Mouse (Mus musculus) neural tube, embryonic 14.5 days (tissue): ENCODE measurements around the gene Poc1b. TPM values are rescaled to one million over a fixed set of nuclear protein-coding genes. Genes with fewer than 3 reads are reported as not detected.

Experiments
- ATAC-seq: fragments of 200-750 bp; cut with Nextera tagmentation; 2 replicates; pipeline ENCODE4 v1.8.0; 2017; ENCODE audit warnings: low read depth, mild to moderate bottlenecking, moderate TSS enrichment, moderate library complexity
- H3K27ac ChIP-seq: fragments of 300-500 bp; sonication (generic); 2 replicates; pipeline ENCODE4 v1.5.1; 2014; ENCODE audit warnings: low read depth, mild to moderate bottlenecking, control low read depth, low read length, moderate library complexity, mixed read lengths
- H3K27me3 ChIP-seq: fragments of 300-500 bp; sonication (generic); 2 replicates; pipeline ENCODE4 v1.6.1; 2014; ENCODE audit warnings: low read length; ENCODE audit not compliant: control insufficient read depth, insufficient read depth
- H3K36me3 ChIP-seq: fragments of 300-500 bp; sonication (generic); 2 replicates; pipeline ENCODE4 v1.6.1; 2014; ENCODE audit warnings: low read length, mixed read lengths; ENCODE audit not compliant: control insufficient read depth, insufficient read depth
- H3K4me1 ChIP-seq: fragments of 300-500 bp; sonication (generic); 2 replicates; pipeline ENCODE4 v1.6.1; 2014; ENCODE audit warnings: low read length; ENCODE audit not compliant: control insufficient read depth, insufficient read depth
- H3K4me2 ChIP-seq: fragments of 300-500 bp; sonication (generic); 2 replicates; pipeline ENCODE4 v1.6.1; 2014; ENCODE audit warnings: mild to moderate bottlenecking, low read depth, low read length, control low read depth
- H3K4me3 ChIP-seq: fragments of 300-500 bp; sonication (generic); 2 replicates; pipeline ENCODE4 v1.5.1; 2014; ENCODE audit warnings: low read depth, low read length, control low read depth, mixed read lengths
- H3K9ac ChIP-seq: fragments of 300-500 bp; sonication (generic); replicated peaks from 2 replicates; pipeline ENCODE4 v1.6.1; 2014; ENCODE audit warnings: low read depth, mild to moderate bottlenecking, control low read depth, low read length, mixed read lengths
- H3K9me3 ChIP-seq: fragments of 300-500 bp; sonication (generic); 2 replicates; pipeline ENCODE4 v1.6.1; 2016; ENCODE audit warnings: low read length; ENCODE audit not compliant: control insufficient read depth
- WGBS: fragments of 180-500 bp; shearing (Covaris S2); extraction: QIAGEN DNeasy Blood & Tissue Kit; methylation state at CpG from one replicate; pipeline ENCODE4 v1.1.7; 2014; 5-methylcytosine and 5-hydroxymethylcytosine counted together
- polyA plus RNA-seq: library from polyadenylated mRNA; unstranded; fragments of >200 nt; fragmentation: Nextera tagmentation; extraction: Ambion mirVana; gene quantifications from 2 replicates; pipeline ENCODE4 v1.2.1, GENCODE M21; 2014

Poc1b gene
- polyA plus RNA-seq, 1 experiment from 2014 or later: 13.8 TPM

DNA sequence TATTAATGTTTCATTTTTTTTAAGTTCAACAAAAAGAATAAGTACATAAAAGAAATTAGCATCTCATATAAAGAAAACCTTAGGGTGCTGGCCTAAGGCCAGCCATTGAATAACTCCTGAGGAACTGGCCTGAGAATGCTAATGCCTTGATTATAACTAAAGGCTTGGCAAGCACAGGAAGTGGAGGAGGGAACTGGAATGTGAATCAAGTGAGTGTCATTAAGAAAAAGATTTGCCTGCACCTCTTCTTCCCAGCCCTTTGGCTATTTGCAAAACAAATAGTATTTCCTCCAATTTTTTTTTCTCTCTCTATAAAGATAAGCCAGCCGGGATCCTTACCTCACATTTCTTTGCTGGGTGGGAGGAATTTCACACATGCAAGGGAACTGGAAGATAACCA is 95.0 kb downstream of the Poc1b start:
- WGBS: 59% methylated on average over 1 of the region's 1 CpGs

GRCm38 (mm10) chr10:99202363-99202762 is 95.5 kb downstream of the Poc1b start:
- Histone ChIP-seq H3K27ac (no peak overlapping the region), H3K4me2 (no peak overlapping the region), H3K4me3 (no peak overlapping the region), H3K9me3 (no peaks in the 10 kb centered on the region), H3K9ac (no peak overlapping the region), H3K36me3 (no peaks in the 10 kb centered on the region), H3K4me1 (peaks cover 4% of the 10 kb centered on the region; the same call in 1 of the 2 replicates), H3K27me3 (no peaks in the 10 kb centered on the region)
- ATAC-seq: no peak
- 55% methylated on average over 8 of the region's 8 CpGs for WGBS

More for the DNA sequence above, 95.0 kb downstream of the Poc1b start:
- H3K4me2 ChIP-seq: no peak overlapping the region
- no peaks in the 10 kb centered on the region for H3K27me3 ChIP-seq
- no peak overlapping the region for H3K27ac ChIP-seq
- no peak overlapping the region for H3K9ac ChIP-seq
- H3K9me3 ChIP-seq: no peaks in the 10 kb centered on the region
- H3K4me1 ChIP-seq: peaks cover 4% of the 10 kb centered on the region; the same call in 1 of the 2 replicates
- H3K36me3 ChIP-seq: no peaks in the 10 kb centered on the region
- no peak for ATAC-seq
- no peak overlapping the region for H3K4me3 ChIP-seq

DNA sequence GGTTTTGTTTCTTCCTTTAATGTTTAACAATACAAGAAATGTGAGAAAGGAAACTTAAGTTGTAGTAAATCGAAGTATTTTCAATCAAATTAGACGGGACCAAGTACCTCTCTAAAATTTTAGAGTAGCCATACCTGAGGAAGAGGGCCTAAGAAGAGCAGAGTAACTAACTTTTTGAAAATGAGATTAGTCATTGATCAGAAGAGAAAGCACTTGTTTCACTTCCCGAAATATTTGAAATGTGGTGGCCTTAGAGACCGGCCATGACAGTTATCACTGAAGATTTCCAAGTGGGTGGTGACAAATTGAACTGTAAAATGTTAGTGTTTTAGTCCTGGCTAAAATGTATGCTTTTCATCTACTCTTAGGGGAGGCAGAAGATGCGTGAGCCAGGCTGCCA is 96.3 kb downstream of the Poc1b start:
- Histone ChIP-seq H3K9me3 (no peaks in the 10 kb centered on the region), H3K4me2 (peak overlapping the region; percentile 43; the same call in 1 of the 2 replicates), H3K27me3 (no peaks in the 10 kb centered on the region), H3K4me3 (no peak overlapping the region), H3K36me3 (no peaks in the 10 kb centered on the region), H3K27ac (no peak overlapping the region), H3K9ac (no peak overlapping the region), H3K4me1 (peaks cover 4% of the 10 kb centered on the region; the same call in 1 of the 2 replicates)
- no peak for ATAC-seq
- 57% methylated on average over 5 of the region's 5 CpGs for WGBS

DNA sequence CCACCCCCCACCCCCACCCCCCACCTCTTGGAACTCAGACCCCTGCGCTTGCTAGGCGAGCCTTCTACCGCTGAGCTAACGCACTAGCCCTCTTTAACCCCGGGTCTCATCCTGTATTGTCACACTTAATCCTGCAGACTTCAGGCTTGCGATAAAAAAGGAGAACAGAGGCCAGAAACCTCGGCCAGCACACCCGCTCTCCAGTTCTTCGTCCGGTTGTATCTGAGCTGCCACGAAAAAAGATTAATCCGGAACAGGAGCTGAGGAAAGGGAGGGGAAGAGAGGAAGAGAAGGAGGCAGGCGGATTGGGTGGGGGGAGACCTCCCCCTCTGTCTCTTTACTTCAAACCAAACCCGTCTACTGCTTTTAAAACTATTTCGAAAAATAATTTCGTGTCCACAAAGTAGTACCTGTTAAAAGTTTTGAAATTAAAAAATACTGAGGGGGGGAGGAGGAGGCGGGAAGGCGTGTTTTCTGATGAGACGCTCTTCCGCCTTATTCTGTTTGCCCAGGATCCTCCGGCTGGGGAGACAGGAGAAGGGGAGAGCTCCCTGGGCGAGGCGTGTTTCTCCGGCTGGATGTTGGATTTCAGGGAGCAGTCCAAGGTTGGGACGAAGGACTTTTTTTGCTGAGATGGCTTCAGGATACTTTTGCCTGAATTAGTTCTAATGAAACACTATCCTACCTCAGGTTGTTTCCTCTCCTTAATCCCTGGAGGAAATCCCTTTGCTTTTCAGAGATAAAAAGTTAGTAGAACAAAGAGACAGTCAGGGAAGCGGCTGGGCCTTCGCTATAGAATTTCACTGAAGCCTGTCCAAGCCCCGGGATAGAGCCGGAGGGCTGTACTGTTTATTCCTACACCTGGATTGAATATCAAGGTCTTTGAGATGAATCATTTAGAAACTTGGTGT is 97.0 kb downstream of the Poc1b start:
- WGBS: 2% methylated on average over 29 of the region's 29 CpGs
- peak overlapping the region; percentile 48; the same call in 1 of the 2 replicates for H3K9ac ChIP-seq

GRCm38 (mm10) chr10:99204553-99204952 is 97.7 kb downstream of the Poc1b start:
- no peak overlapping the region for H3K27ac ChIP-seq
- no peaks in the 10 kb centered on the region for H3K9me3 ChIP-seq
- ATAC-seq: no peak
- no peaks in the 10 kb centered on the region for H3K36me3 ChIP-seq
- H3K27me3 ChIP-seq: no peaks in the 10 kb centered on the region
- no peak overlapping the region for H3K4me3 ChIP-seq
- H3K9ac ChIP-seq: no peak overlapping the region
- H3K4me1 ChIP-seq: peaks cover 4% of the 10 kb centered on the region; the same call in 1 of the 2 replicates
- 19% methylated on average over 11 of the region's 11 CpGs for WGBS
- peak overlapping the region; percentile 43; the same call in 1 of the 2 replicates for H3K4me2 ChIP-seq

More for the DNA sequence above, 97.0 kb downstream of the Poc1b start:
- Histone ChIP-seq H3K4me3 (peak overlapping the region; percentile 12; the same call in 1 of the 2 replicates), H3K9me3 (no peaks in the 10 kb centered on the region), H3K36me3 (no peaks in the 10 kb centered on the region), H3K4me1 (peaks cover 4% of the 10 kb centered on the region; the same call in 1 of the 2 replicates), H3K27me3 (no peaks in the 10 kb centered on the region), H3K4me2 (peak overlapping the region; percentile 43), H3K27ac (no peak overlapping the region)
- 0 out of 2 replicates have a peak, but pooled peaks have one; percentile 52 for ATAC-seq

DNA sequence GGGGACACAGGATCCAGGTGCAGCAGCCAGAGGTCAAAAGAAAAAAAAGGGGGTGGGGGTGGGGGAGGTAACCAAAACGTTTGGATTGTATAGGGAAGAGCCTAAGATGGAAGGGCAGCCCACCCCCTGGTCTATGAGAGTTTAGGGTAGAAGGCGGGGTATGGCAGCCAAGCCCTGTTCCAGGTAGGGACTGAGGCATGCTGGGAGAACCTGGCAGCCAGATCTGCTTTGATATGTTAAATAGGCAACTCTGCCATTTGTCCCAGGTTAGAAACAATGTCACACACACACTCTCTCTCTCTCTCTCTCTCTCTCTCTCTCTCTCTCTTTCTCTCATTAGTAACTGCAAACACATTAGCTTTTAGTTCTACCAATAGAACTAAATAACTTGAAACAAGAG is 100.3 kb downstream of the Poc1b start:
- H3K27ac ChIP-seq: no peak overlapping the region
- no peaks in the 10 kb centered on the region for H3K27me3 ChIP-seq
- no peak overlapping the region for H3K4me3 ChIP-seq
- WGBS: 53% methylated on average over 2 of the region's 2 CpGs
- peaks cover 4% of the 10 kb centered on the region; the same call in 1 of the 2 replicates for H3K4me1 ChIP-seq
- H3K36me3 ChIP-seq: no peaks in the 10 kb centered on the region
- ATAC-seq: no peak
- H3K9me3 ChIP-seq: no peaks in the 10 kb centered on the region
- H3K4me2 ChIP-seq: no peak overlapping the region
- no peak overlapping the region for H3K9ac ChIP-seq

GRCm38 (mm10) chr10:99209146-99209800 is 102.4 kb downstream of the Poc1b start:
- Histone ChIP-seq H3K4me1 (no peaks in the 10 kb centered on the region), H3K9ac (no peak overlapping the region), H3K27ac (no peak overlapping the region), H3K4me3 (no peak overlapping the region), H3K27me3 (no peaks in the 10 kb centered on the region), H3K4me2 (no peak overlapping the region), H3K9me3 (no peaks in the 10 kb centered on the region), H3K36me3 (no peaks in the 10 kb centered on the region)
- WGBS: 82% methylated on average over 13 of the region's 13 CpGs
- ATAC-seq: no peak

- Histone ChIP-seq H3K27ac (no peak overlapping the region), H3K4me3 (no peak overlapping the region), H3K36me3 (no peaks in the 10 kb centered on the region), H3K4me2 (no peak overlapping the region), H3K9me3 (no peaks in the 10 kb centered on the region), H3K9ac (no peak overlapping the region), H3K4me1 (no peaks in the 10 kb centered on the region), H3K27me3 (no peaks in the 10 kb centered on the region)
- WGBS: 93% methylated on average over 6 of the region's 6 CpGs
- ATAC-seq: no peak
Observed at GRCm38 (mm10) chr10:99211021-99211420, 104.2 kb downstream of the Poc1b start.
